Comparison of ENCODE assay signal across 8 mouse cellular contexts in the genomic region with DNA sequence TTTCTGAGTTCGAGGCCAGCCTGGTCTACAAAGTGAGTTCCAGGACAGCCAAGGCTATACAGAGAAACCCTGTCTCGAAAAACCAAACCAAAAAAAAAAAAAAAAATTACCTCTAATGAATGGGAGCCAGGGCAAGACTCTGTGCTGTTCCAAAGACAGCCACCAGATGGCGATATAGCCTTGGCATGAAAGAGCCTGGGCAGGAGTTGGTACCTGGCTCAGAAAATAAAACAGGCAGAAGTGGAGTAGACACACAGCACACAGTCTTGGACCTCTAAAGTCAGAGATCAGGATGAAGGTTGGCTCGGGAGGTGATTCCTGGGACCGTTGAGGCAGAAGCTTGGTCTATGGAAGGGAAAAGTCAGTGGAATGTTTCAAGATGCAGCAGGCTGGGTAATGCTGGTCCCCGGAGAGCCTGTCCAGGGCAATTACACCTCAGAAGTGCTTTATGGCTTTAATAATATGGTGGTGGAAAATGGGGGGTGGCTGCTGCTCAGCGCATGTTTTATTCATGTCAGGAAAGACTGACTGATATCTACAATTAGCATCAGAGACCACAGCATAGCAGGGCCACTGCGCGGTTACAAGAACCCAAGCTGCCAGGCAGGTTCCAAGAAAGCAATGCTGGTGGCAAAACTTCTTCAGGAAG. TPM values are rescaled to one million over a fixed set of nuclear protein-coding genes. Genes with fewer than 3 reads are reported as not detected.
DNase-seq lines count a peak whose midpoint lies in the region; ATAC-seq and TF ChIP-seq lines count a peak whose summit lies in the region.

No protein-coding gene starts in this region.

- no peak overlapping the region for H3K27ac ChIP-seq in liver, embryonic 12.5 days
- no peak overlapping the region for H3K27ac ChIP-seq in kidney, adult 2 months (ENCODE audit: insufficient read depth, low read depth, low read length)
- H3K27ac ChIP-seq in limb, embryonic 11.5 days (replicated peaks; ENCODE audit: low read depth, low read length): no peak overlapping the region

- H3K9ac ChIP-seq in liver, embryonic 12.5 days: no peak overlapping the region
- H3K9ac ChIP-seq in limb, embryonic 11.5 days (ENCODE audit: low read length): no peak overlapping the region

- H3K9me3 ChIP-seq in liver, embryonic 12.5 days (replicated peaks): no peaks in the 10 kb centered on the region
- H3K9me3 ChIP-seq in limb, embryonic 11.5 days (ENCODE audit: control insufficient read depth, low read length): no peaks in the 10 kb centered on the region

- no peak overlapping the region for H3K4me2 ChIP-seq in liver, embryonic 12.5 days
- no peak overlapping the region for H3K4me2 ChIP-seq in limb, embryonic 11.5 days (ENCODE audit: low read depth, severe bottlenecking)

- H3K4me1 ChIP-seq in liver, embryonic 12.5 days: no peaks in the 10 kb centered on the region
- H3K4me1 ChIP-seq in kidney, adult 2 months (ENCODE audit: control insufficient read depth, insufficient read depth, low read length): no peaks in the 10 kb centered on the region
- H3K4me1 ChIP-seq in limb, embryonic 11.5 days (ENCODE audit: control insufficient read depth, insufficient read depth, low read length): peaks cover 3% of the 10 kb centered on the region; the same call in 1 of the 2 replicates

- TF ChIP-seq CTCF in kidney, adult 2 months (conservative IDR thresholded peaks at IDR 0.05; ENCODE audit: insufficient read depth, insufficient read length, low read depth, low read length): peak; percentile 85

- TF ChIP-seq POLR2A in kidney, adult 2 months (IDR thresholded peaks at IDR 0.05; ENCODE audit: low read depth, low read length): no peak

- H3K4me3 ChIP-seq in liver, embryonic 12.5 days: no peak overlapping the region
- no peak overlapping the region for H3K4me3 ChIP-seq in kidney, adult 2 months (ENCODE audit: insufficient read depth, low read depth, low read length)
- no peak overlapping the region for H3K4me3 ChIP-seq in limb, embryonic 11.5 days (ENCODE audit: low read depth, low read length)

- peak; percentile 80 for DNase-seq in liver
- peak; percentile 85 to 94 for DNase-seq in cerebellum, postnatal 36 days
- DNase-seq in gastrocnemius, adult 18-20 months (ENCODE audit: low spot score): peak; percentile 74
- peak; percentile 81 for DNase-seq in kidney, adult 2 months
- DNase-seq in limb, embryonic 11.5 days (ENCODE audit: low spot score): peak; percentile 95
- DNase-seq in spleen, postnatal 14 days (ENCODE audit: low spot score in 2 of 2): peak; percentile 52 to 78

- peaks cover 37% of the 10 kb centered on the region for H3K27me3 ChIP-seq in liver, embryonic 12.5 days (replicated peaks)
- no peaks in the 10 kb centered on the region for H3K27me3 ChIP-seq in kidney, adult 2 months (replicated peaks; ENCODE audit: control insufficient read depth, insufficient read depth, low read length)
- H3K27me3 ChIP-seq in limb, embryonic 11.5 days (ENCODE audit: control insufficient read depth, insufficient read depth, low read length): peaks cover 3% of the 10 kb centered on the region; the same call in 1 of the 2 replicates

- 34% methylated on average over 9 of the region's 9 CpGs for WGBS in liver, embryonic 12.5 days (ENCODE audit: insufficient replicate concordance)
- 29% methylated on average over 9 of the region's 9 CpGs for WGBS in kidney, adult 2 months
- WGBS in limb, embryonic 11.5 days: 43% methylated on average over 8 of the region's 9 CpGs

- H3K36me3 ChIP-seq in liver, embryonic 12.5 days: no peaks in the 10 kb centered on the region
- no peaks in the 10 kb centered on the region for H3K36me3 ChIP-seq in kidney, adult 2 months (ENCODE audit: control insufficient read depth, insufficient read depth, low read length)
- H3K36me3 ChIP-seq in limb, embryonic 11.5 days (ENCODE audit: control insufficient read depth, insufficient read depth, low read length): no peaks in the 10 kb centered on the region

- ATAC-seq in liver, embryonic 12.5 days: no peak
- peak; percentile 46; the same call in 1 of the 2 replicates for ATAC-seq in limb, embryonic 11.5 days (ENCODE audit: insufficient number of reproducible peaks, low FRiP score, low TSS enrichment, low read depth)
- ATAC-seq in monocyte, adult 5-6 weeks (replicated peaks; ENCODE audit: insufficient number of reproducible peaks, low FRiP score, low TSS enrichment, poor library complexity, severe bottlenecking): peak; percentile 52; the same call in 1 of the 2 replicates

RNA-seq across cellular contexts. Expression of gene Lrcol1, which starts 13.1 kb away (rescaled TPM):
- not detected in 2 replicates for polyA plus RNA-seq in liver, embryonic 12.5 days (2016; fragmentation: Nextera tagmentation; extraction: Ambion mirVana)
- total RNA-seq in gastrocnemius, adult 18-20 months (2021): not detected
- polyA plus RNA-seq in kidney, adult 2 months (2012; rRNA removed): not detected in 2 replicates
- polyA plus RNA-seq in limb, embryonic 11.5 days (2014; fragmentation: Nextera tagmentation; extraction: Ambion mirVana): not detected in 2 replicates
- not detected in 3 replicates for total RNA-seq in monocyte, adult 5-6 weeks (2017)

RNA-seq across cellular contexts. Expression of gene P2rx2, which starts 14.6 kb away (rescaled TPM):
- 0.06 TPM in 1 of 2 replicates, not detected in the other for polyA plus RNA-seq in liver, embryonic 12.5 days (2016; fragmentation: Nextera tagmentation; extraction: Ambion mirVana)
- total RNA-seq in gastrocnemius, adult 18-20 months (2021): not detected
- 0.59 and 0.90 TPM in 2 replicates for polyA plus RNA-seq in kidney, adult 2 months (2012; rRNA removed)
- 0.56 and 0.72 TPM in 2 replicates for polyA plus RNA-seq in limb, embryonic 11.5 days (2014; fragmentation: Nextera tagmentation; extraction: Ambion mirVana)
- not detected in 3 replicates for total RNA-seq in monocyte, adult 5-6 weeks (2017)
